Mouse (Mus musculus): ENCODE measurements around the gene 6430628N08Rik.

GRCm38 (mm10) chr4:115937061-115937976, 46.9 kb downstream of the 6430628N08Rik start:
- TF ChIP-seq CTCF (conservative IDR thresholded peaks at IDR 0.05; ENCODE audit: insufficient read depth, insufficient read length, low read depth, low read length): no peak
- no peak for TF ChIP-seq POLR2A (IDR thresholded peaks at IDR 0.05; ENCODE audit: low read depth, low read length)

Data from kidney, adult 2 months (tissue).